Mouse (Mus musculus): Measurements from ENCODE around the gene Pbx3. TPM values are rescaled to one million over a fixed set of nuclear protein-coding genes. Genes with fewer than 3 reads are reported as not detected.

The Pbx3 gene
- total RNA-seq, 2 experiments from 2014 or later, result 1.7 to 1.9 TPM

GRCm38 (mm10) chr2:34225470-34225869 lies 147.5 kb downstream of the Pbx3 start:
- DNase-seq (ENCODE audit: low spot score), result no peak

GRCm38 (mm10) chr2:34221477-34221876 lies 151.5 kb downstream of the Pbx3 start:
- DNase-seq (ENCODE audit: low spot score), result no peak

GRCm38 (mm10) chr2:34219150-34219549 lies 153.8 kb downstream of the Pbx3 start:
- no peak for DNase-seq (ENCODE audit: low spot score)

GRCm38 (mm10) chr2:34217596-34217995 lies 155.3 kb downstream of the Pbx3 start:
- DNase-seq (ENCODE audit: low spot score), result no peak

- DNase-seq (ENCODE audit: low spot score), result no peak
Observed at GRCm38 (mm10) chr2:34215496-34215895, 157.4 kb downstream of the Pbx3 start.

GRCm38 (mm10) chr2:34212418-34212817 lies 160.5 kb downstream of the Pbx3 start:
- no peak for DNase-seq (ENCODE audit: low spot score)

- DNase-seq (ENCODE audit: low spot score), result no peak
Observed at GRCm38 (mm10) chr2:34204797-34205196, 168.1 kb downstream of the Pbx3 start.

- no peak for DNase-seq (ENCODE audit: low spot score)
Observed at GRCm38 (mm10) chr2:34204325-34204724, 168.6 kb downstream of the Pbx3 start.

GRCm38 (mm10) chr2:34193870-34194820 lies 178.8 kb downstream of the Pbx3 start:
- no peak for DNase-seq (ENCODE audit: low spot score)

GRCm38 (mm10) chr2:34193276-34193675 lies 179.7 kb downstream of the Pbx3 start:
- DNase-seq (ENCODE audit: low spot score), result no peak

GRCm38 (mm10) chr2:34187366-34187765 lies 185.6 kb downstream of the Pbx3 start:
- no peak for DNase-seq (ENCODE audit: low spot score)

- DNase-seq (ENCODE audit: low spot score), result no peak
Observed at GRCm38 (mm10) chr2:34181600-34181999, 191.3 kb downstream of the Pbx3 start.

- DNase-seq (ENCODE audit: low spot score), result no peak
Observed at GRCm38 (mm10) chr2:34179299-34179698, 193.6 kb downstream of the Pbx3 start.

GRCm38 (mm10) chr2:34178653-34179052 lies 194.3 kb downstream of the Pbx3 start:
- DNase-seq (ENCODE audit: low spot score), result no peak

- no peak for DNase-seq (ENCODE audit: low spot score)
Observed at GRCm38 (mm10) chr2:34170424-34170823, 202.5 kb downstream of the Pbx3 start.

- no peak for DNase-seq (ENCODE audit: low spot score)
Observed at GRCm38 (mm10) chr2:34169626-34170025, 203.3 kb downstream of the Pbx3 start.

- no peak for DNase-seq (ENCODE audit: low spot score)
Observed at GRCm38 (mm10) chr2:34168191-34168590, 204.8 kb downstream of the Pbx3 start.

- no peak for DNase-seq (ENCODE audit: low spot score)
Observed at GRCm38 (mm10) chr2:34162484-34162883, 210.5 kb downstream of the Pbx3 start.

GRCm38 (mm10) chr2:34157746-34158145 lies 215.2 kb downstream of the Pbx3 start:
- no peak for DNase-seq (ENCODE audit: low spot score)

GRCm38 (mm10) chr2:34154833-34155232 lies 218.1 kb downstream of the Pbx3 start:
- DNase-seq (ENCODE audit: low spot score), result no peak

GRCm38 (mm10) chr2:34153336-34153735 lies 219.6 kb downstream of the Pbx3 start:
- no peak for DNase-seq (ENCODE audit: low spot score)

GRCm38 (mm10) chr2:34150560-34150959 lies 222.4 kb downstream of the Pbx3 start:
- DNase-seq (ENCODE audit: low spot score), result no peak

GRCm38 (mm10) chr2:34148214-34148613 lies 224.7 kb downstream of the Pbx3 start:
- no peak for DNase-seq (ENCODE audit: low spot score)
